Mouse (Mus musculus): ENCODE measurements at regions not wholly inside any gene's neighbourhood (a gene's known extent, or its start where the extent isn't known, plus 50 kb on each side); places are given as distances from the start of the nearest gene placed in this dataset.

DNA sequence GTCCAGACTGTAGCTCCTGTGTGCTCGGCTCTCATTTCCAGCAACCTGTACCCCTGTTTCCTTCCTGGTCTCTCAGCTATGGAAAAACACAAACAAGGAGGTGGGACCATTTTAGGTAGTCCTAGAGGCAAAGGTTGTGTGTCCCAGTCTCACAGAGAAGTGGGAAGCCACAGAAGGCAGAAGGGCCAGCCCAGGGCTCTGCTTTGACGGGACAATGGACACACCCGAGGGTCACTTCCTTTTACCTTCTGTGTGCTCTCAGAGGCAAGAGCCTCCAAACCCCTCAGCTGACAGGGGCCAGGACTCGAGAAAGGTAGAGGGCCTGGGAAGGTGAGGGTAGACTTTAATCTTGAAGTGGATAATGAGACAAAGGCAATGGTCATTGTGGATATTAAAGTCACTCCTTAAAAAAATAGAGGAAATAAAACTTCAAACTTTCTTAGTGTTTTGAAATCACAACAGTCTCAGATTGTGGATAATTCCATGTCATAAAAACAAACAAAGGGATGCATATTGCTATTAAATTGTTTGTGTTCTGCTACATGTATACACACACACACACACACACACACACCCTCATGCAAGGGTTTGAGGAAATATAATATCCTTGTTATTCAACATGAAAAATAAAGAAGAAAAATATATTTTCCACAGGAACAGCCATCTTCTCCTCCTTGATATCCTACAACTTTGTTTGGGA, 195.6 kb upstream of the Spdye4c start:
- DNase-seq, result peak in 1 of 2 experiments; percentile 20

DNA sequence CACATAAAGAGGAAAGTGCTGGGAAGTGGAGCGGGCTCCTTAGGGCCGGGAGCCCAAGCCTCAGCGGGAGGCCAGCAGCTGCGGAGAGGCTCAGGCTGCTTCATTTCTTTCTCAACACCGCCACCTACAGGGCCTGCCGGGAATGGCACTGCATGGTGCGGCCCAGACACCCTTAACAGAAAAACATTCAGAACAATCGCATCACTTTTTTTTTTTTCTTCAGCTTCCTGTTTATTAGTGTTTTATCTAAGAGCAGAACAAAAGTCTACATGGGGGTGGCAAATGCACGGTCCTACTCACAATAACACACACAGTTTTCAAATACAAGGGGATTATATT, 195.0 kb upstream of the Spdye4c start:
- DNase-seq, result peak; percentile 92 to 100

- DNase-seq, result no peak
These were observed 189.7 kb upstream of the Spdye4c start for GRCm38 (mm10) chr2:128401359-128401758.

GRCm38 (mm10) chr2:128403143-128403935, 187.7 kb upstream of the Spdye4c start:
- no peak for DNase-seq

- no peak for DNase-seq
These were observed 186.6 kb upstream of the Spdye4c start for GRCm38 (mm10) chr2:128404405-128404804.

DNA sequence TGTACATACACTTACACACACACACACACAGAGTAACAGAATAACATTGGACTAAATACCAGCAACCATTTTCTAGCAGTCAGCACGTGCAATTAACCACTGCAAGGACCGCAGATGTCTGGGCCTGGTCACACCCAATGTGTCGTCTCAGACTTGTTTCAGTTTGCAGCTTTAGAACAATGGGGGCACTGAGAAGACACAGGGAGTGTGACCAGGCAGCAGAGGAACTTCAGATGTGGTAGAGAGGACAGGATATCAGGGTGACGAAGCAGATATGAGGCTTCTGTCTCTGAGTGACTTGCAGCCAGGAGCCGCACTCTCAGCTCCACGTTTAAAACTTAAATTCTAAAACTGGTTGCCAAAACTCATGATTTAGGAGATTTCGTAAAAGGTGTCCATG, 183.9 kb upstream of the Spdye4c start:
- DNase-seq, result no peak

- peak; percentile 52 to 76 for DNase-seq
These were observed 182.3 kb upstream of the Spdye4c start for GRCm38 (mm10) chr2:128408718-128409117.

GRCm38 (mm10) chr2:128412352-128412751, 178.7 kb upstream of the Spdye4c start:
- peak; percentile 61 to 72 for DNase-seq

GRCm38 (mm10) chr2:128412974-128413373, 178.0 kb upstream of the Spdye4c start:
- DNase-seq, result no peak

GRCm38 (mm10) chr2:128414588-128415240, 176.3 kb upstream of the Spdye4c start:
- DNase-seq, result no peak

DNA sequence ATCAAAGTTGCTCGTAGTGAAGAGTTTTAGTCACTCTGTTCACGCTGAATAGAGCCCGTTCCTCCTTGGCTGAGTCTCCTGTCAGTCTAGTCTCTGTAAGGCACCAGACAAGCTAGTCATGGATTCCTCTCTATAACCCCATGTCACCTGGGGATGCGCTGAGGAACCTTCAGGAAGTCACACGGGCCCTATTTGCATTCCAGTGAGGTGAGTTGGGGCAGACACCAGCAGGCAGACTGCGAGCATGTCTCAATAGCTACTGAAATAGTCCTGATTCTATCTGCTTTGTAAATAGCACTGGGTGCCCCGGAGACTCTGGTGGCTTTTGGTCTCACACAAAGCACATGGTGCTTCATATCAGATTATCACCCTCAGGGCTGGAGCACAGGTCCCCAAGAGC, 174.6 kb upstream of the Spdye4c start:
- DNase-seq, result no peak

DNA sequence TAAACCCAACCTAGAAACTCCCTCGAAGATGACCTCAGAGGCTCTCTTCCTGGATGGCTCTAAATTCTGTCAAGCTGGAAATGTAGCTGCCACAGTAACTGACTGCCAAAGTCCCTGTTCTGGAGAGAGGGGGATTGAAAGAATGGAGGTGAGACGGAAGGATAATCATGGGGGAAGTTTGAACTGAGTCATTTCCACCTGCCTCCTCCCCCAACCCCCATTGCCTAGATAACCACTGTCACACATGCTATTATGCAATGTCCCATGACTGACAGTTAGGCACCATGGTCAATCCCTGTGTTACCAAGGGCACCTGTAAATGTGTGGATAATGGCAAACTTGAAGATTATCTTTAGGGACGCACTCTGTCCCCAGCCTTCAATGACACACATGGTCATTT, 172.0 kb upstream of the Spdye4c start:
- no peak for DNase-seq

DNA sequence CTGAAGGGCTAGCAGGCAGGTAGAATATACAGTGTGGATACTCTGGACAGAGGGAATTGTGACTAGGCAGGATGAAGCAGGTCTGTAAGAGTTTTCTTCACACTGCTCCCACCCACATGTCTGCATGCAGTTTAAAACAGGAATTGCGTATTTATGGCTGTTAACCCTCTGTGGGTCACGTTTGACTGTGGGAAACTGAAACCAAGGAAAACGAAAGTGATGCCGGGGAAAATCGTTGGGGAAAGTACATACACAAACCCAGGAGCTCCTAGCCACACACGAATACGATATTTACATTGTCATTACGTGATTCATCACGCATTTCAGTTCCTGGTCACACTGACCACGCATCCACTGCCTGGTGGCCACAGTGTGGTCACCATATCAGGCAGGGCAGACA, 170.6 kb upstream of the Spdye4c start:
- DNase-seq, result no peak

DNA sequence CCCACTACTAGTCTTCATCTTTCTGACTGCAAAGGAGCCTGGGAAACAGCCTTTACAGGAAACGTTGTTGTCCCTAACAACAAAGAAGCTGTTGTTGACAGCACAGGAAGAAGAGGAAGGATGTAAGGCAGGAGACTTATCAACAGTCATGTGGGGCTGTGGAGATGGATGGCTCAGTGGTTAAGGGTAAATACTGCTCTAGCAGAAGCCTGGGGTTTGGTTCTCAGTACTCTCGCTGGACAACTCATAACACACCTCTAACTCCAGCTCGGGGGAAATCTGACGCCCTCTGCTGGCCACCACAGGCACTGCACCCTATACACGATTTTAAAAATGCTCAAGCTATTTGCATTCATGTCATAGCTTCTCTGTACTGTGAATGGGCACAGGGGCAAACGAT, 168.3 kb upstream of the Spdye4c start:
- no peak for DNase-seq

GRCm38 (mm10) chr2:128424236-128424635, 166.8 kb upstream of the Spdye4c start:
- DNase-seq, result no peak

DNA sequence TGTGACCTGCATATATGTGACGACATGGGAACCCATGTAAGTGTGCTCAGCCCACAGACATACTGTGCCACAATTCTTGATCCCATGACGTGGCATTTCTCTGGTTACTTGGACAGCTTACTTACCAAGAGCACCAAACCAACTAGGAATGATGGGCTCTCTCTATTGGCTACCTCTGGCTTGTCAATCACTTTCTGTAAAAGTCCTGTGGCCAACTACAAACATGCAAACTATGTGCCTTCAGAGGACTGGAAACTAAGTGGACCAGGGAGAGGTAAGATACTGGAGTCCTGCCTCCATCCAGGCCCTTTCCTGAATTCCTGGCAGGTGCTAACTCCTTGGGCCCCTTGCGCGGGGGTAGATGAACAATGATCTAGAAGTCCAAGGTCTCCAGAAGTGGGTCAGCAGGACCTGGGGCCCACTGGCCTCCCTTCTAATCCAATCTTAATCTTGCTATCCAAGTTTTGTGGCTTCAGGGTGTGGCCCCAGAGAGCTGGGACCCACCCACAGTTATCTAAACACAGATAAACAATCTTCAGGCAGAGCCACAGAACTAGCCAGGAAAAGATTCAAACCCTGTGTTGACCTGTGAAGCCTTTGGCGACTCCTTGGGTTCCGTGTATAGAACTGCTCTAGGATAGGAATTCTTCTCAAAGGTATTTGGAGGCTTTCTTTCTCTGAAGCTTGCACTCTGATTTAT, 163.7 kb upstream of the Spdye4c start:
- DNase-seq, result no peak

- DNase-seq, result peak; percentile 29 to 51
These were observed 162.9 kb upstream of the Spdye4c start for GRCm38 (mm10) chr2:128428154-128428553.

GRCm38 (mm10) chr2:128428651-128429633, 162.1 kb upstream of the Spdye4c start:
- DNase-seq, result peak; percentile 80 to 90

- peak; percentile 49 to 57 for DNase-seq
These were observed 161.2 kb upstream of the Spdye4c start for GRCm38 (mm10) chr2:128429786-128430185.

- DNase-seq, result no peak
These were observed 160.2 kb upstream of the Spdye4c start for GRCm38 (mm10) chr2:128430776-128431291.

DNA sequence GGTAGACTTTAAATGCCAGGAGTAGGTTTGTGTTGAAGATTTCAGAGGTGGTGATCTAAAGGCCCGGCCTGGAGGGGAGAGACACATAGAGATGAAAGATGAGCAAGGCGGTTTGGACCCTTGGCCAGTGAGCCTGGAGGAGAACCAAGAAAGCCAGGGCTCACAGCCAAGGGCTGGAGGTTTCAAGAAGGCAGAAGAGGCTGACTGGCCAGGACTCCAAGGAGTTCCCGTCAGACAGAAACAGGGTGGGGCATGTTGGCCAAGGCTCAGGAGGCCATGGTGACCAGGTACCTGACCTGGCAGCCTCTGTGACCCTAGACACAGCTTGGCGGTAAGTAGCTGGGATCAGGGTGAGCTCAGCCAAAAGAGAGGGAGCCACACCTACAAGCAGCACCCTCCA, 159.3 kb upstream of the Spdye4c start:
- DNase-seq, result peak; percentile 39 to 48

Data from heart, adult 18-20 months (tissue).